Mouse (Mus musculus): Measurements from ENCODE around the gene Ralb.

Gene Ralb

GRCm38 (mm10) chr1:119523826-119524225, 19.2 kb upstream of the Ralb start:
- DNase-seq (ENCODE audit: low spot score): no peak

GRCm38 (mm10) chr1:119523369-119523768, 18.8 kb upstream of the Ralb start:
- no peak for DNase-seq (ENCODE audit: low spot score)

- DNase-seq (ENCODE audit: low spot score): no peak
Observed at GRCm38 (mm10) chr1:119522726-119523125, 18.1 kb upstream of the Ralb start.

GRCm38 (mm10) chr1:119521681-119522080, 17.1 kb upstream of the Ralb start:
- DNase-seq (ENCODE audit: low spot score): no peak

GRCm38 (mm10) chr1:119521029-119521428, 16.4 kb upstream of the Ralb start:
- DNase-seq (ENCODE audit: low spot score): no peak

GRCm38 (mm10) chr1:119519286-119519685, 14.7 kb upstream of the Ralb start:
- no peak for DNase-seq (ENCODE audit: low spot score)

- DNase-seq (ENCODE audit: low spot score): no peak
Observed at GRCm38 (mm10) chr1:119518786-119519185, 14.2 kb upstream of the Ralb start.

- DNase-seq (ENCODE audit: low spot score): no peak
Observed at GRCm38 (mm10) chr1:119518060-119518459, 13.5 kb upstream of the Ralb start.

GRCm38 (mm10) chr1:119510857-119511256, 6.3 kb upstream of the Ralb start:
- DNase-seq (ENCODE audit: low spot score): no peak

- no peak for DNase-seq (ENCODE audit: low spot score)
Observed at GRCm38 (mm10) chr1:119510409-119510808, 5.8 kb upstream of the Ralb start.

- DNase-seq (ENCODE audit: low spot score): no peak
Observed at GRCm38 (mm10) chr1:119509474-119509873, 4.9 kb upstream of the Ralb start.

- no peak for DNase-seq (ENCODE audit: low spot score)
Observed at GRCm38 (mm10) chr1:119508548-119508947, 4.0 kb upstream of the Ralb start.

GRCm38 (mm10) chr1:119505951-119506350, 1.4 kb upstream of the Ralb start:
- no peak for DNase-seq (ENCODE audit: low spot score)

GRCm38 (mm10) chr1:119503808-119504207, 786 bp downstream of the Ralb start:
- DNase-seq (ENCODE audit: low spot score): no peak

GRCm38 (mm10) chr1:119503181-119503580, 1.4 kb downstream of the Ralb start:
- DNase-seq (ENCODE audit: low spot score): no peak

- DNase-seq (ENCODE audit: low spot score): no peak
Observed at GRCm38 (mm10) chr1:119502729-119503128, 1.9 kb downstream of the Ralb start.

GRCm38 (mm10) chr1:119501881-119502280, 2.7 kb downstream of the Ralb start:
- no peak for DNase-seq (ENCODE audit: low spot score)

- DNase-seq (ENCODE audit: low spot score): no peak
Observed at GRCm38 (mm10) chr1:119499456-119499855, 5.1 kb downstream of the Ralb start.

- DNase-seq (ENCODE audit: low spot score): no peak
Observed at GRCm38 (mm10) chr1:119498536-119499231, 5.9 kb downstream of the Ralb start.

GRCm38 (mm10) chr1:119497346-119498004, 7.1 kb downstream of the Ralb start:
- DNase-seq (ENCODE audit: low spot score): no peak

- DNase-seq (ENCODE audit: low spot score): no peak
Observed at GRCm38 (mm10) chr1:119495396-119495775, 9.2 kb downstream of the Ralb start.

- DNase-seq (ENCODE audit: low spot score): no peak
Observed at GRCm38 (mm10) chr1:119494712-119495395, 9.7 kb downstream of the Ralb start.

GRCm38 (mm10) chr1:119494024-119494711, 10.4 kb downstream of the Ralb start:
- no peak for DNase-seq (ENCODE audit: low spot score)
